Mouse (Mus musculus): ENCODE data around the gene Gimap7.
"Not testable (repeated sequence)": the region's sequence is repeated elsewhere in the genome, so short reads cannot be mapped to it uniquely, and the experiment has no call there.

Gimap7 gene

DNA sequence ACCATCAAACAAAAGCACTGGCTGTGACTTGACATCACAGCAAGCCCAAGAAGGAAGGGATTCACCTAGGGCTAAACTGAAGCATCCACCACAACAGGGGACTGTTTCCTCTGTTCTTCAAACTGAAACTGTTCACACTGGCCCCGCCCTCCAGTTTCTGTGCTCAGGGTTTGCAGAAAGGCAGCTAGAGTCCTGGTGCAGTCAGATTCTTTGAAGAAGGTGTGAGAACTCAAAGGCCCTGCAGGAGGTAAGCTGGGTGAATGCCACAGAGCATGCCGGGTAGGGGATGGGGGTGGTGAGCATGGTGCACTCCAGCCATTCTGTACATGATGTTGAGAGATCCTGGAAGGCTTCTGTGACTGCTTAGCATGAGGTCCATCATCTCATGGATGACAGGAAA is at the start of gene Gimap7, which contains the start of gene Gm28053:
Gene Gimap7 (plus strand): TSS at position 167 of the 400 bp plus-strand sequence.
Gene Gm28053 (plus strand): TSS at position 153 of the 400 bp plus-strand sequence.
- peak; percentile 83 for DNase-seq

DNA sequence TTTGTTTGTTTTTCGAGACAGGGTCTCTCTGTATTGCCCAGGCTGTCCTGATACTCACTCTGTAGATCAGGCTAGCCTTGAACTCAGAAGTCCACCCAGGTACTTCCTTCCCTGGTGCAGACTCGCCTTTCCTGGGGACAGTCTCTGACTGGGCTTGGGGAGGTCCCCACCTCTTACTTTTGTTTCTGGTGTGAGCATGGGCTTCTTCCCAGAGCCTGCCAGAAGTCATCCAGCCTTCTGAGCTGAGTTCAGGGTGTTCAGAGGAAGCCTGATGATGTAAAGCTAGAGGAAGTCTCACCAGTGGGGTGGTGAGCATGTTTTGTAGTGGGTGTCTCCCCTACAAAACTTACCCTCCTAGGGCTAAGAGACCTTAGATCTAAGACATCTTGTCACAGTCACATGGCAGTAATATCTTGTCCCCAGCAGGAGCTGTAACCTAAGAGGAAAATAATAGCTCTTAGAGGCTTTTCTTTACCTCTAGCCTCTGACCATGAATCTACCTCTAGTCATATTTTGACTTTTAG is 48.9 kb upstream of the Gimap7 start:
- no peak for DNase-seq

GRCm38 (mm10) chr6:48674291-48675058 is 43.9 kb upstream of the Gimap7 start:
- DNase-seq = peak; percentile 50

DNA sequence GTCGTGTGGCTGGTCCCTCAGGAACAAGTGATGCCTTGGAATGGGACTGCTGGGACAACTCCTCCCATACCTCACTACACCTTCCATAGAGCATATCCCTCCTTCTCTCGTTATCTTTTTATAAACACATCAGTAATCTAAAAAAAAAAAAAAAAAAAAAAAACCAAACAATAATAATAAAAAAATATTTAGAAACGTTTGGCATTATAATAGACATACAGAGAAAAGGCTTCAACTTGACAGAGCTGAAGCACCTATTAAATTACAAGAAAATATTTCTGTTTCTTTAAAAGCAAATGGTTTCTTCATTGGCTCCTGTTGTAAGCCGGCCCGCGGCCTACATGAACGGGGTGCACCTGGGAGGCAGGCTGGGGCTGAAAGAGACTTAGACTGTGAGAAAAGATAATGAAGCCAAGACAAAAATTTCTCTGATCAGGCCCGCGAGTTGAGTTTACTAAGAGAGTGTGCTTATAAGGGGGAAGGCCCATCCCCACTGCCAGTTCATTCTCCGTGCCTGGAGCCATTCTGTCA is 43.0 kb upstream of the Gimap7 start:
- no peak for DNase-seq

DNA sequence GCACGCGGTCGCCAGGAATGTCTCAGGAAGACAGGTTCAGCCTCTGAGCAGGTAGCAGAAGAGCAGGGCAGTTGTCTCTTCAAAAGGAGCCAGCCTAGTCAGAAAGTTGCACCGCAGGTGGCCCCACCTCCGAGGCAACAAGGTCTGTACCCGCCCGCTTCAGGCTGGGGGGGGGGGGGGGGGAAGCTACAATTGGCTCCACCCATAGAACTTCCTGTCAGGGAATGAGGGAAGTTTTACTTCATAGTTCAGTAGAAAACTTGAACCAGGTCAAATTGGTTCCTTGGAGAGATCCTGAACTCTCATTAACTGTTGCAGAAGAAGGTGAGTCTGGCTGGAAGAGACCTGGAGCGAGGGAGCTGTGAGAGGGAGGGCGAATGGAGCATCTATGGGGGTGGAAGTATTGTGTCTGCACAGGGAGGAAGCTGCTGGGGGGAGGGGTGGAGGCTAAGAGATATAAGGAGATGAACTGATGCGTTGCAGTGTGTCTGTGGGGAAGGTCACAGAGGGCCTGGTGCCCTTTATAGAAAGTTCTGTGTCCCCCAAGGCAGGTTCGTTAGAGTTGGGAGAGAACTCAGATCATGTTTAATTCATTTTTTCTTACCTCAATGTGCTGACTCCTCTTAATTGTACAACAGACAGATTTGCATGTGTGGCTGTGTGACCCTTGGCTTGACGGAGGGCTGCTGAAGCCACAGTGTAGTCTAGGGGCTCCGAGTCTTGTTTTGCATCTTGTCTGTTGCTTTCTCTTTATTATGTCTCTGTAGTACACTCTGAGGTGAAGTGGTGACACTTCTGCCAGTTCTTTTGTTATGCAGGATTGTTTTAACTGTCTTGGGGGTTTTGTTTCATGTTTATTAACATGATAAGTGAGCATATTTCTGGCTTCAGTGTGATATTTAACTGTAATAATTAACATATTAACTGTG is 42.2 kb upstream of the Gimap7 start, which contains the start of gene Gimap9:
Gene Gimap9 (plus strand): TSS at position 199 of the 929 bp plus-strand sequence.
- DNase-seq = peak; percentile 91

- DNase-seq = no peak
Measured at GRCm38 (mm10) chr6:48676860-48677415, 41.5 kb upstream of the Gimap7 start.

DNA sequence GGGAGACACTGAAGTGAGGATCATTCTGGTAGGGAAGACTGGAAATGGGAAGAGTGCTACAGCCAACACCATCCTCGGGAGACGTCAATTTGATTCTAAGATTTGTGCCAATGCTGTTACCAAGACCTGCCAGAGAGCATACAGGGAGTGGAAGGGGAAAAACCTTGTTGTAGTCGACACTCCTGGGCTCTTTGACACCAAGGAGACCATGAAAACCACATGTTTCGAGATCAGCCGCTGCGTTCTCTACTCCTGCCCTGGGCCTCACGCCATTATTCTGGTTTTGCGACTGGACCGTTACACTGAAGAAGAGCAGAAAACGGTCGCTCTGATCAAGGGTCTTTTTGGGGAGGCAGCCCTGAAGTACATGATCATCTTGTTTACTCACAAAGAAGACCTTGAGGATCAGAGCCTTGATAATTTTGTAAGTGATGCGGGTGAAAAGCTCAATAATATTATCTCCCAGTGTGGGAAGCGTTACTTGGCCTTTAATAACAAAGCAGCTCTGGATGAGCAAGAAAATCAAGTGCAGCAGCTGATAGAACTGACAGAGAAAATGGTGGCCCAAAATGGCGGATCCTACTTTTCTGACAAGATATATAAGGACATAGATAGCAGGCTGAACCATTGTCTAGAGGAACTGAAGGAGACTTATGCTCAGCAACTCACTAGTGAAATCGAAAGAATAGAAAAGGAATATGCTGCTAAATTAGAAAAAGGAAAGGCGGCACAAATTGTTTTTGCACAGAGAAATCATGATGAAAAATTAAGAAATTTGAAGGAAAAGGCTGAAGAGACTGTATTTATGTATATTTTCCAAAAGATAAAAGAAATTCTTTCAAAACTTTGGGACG is 40.7 kb upstream of the Gimap7 start:
- peak; percentile 47 for DNase-seq

- DNase-seq = no peak
Measured at GRCm38 (mm10) chr6:48678391-48678790, 40.0 kb upstream of the Gimap7 start.

DNA sequence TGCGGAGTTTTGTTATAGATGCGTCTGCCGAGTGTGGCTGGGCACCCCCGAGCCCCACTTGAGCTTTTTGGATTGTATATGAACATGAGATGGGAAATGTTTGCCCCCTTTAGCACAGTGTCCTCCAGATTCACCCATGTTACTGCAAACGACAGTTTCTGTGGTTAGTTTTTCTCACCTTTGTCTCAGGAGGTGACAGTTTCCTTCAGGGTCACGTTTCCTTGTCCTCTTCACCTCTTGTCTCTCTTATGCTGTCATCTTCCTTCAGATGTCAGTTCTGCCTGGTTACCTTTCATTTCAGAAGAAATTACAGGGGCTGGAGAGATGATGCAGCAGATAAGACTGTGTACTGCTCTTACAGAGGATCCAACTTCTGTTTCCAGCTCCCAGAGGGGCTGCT is 38.7 kb upstream of the Gimap7 start:
- no peak for DNase-seq

GRCm38 (mm10) chr6:48680421-48680820 is 38.0 kb upstream of the Gimap7 start:
- no peak for DNase-seq

DNA sequence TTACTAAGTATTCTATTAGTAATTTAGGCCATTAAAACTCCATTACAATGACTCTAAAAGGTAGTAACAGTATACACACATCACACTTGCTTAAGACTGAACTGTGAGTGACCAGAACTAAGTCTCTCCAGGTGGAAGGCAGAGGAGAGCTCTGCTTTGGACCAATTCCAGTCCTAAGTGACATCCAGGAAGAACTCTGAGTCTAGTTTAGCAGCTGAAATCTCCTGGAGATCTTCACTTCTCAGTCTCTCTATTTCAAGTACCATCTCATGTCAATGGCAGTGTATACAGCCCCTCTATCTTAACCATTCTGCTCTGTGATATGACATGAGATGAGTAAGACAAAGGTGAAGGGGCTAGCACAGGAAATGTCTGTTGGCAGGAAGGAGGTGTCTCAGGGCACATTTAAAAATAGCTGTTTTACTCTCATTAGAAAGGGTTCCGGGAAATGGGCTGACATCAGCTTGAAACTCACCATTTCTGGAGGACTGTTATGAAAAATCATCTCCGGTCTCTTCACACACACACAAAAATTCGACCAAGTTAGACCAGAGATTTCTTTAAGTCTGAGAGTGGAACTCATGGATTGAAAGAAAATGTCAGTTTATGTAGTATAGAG is 36.8 kb upstream of the Gimap7 start:
- no peak for DNase-seq

DNA sequence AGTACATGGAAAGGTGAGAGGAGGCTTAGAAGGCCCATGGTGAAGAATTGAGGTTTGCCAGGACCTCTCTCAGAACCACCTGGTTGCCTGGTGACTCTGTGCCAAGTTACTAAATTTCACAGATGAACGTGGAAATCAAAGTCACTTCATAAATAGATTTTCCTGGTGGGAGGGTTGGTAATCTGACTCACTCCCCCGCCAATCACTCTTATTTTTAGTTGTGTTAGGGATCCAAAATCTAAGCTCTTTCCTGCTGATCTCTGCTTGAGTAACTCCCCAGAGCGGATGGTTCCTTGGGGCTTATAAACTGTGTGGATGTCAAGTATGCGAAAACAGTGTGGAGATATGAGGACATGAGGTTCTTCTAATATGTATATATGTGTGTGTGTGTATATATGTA is 36.1 kb upstream of the Gimap7 start:
- no peak for DNase-seq

GRCm38 (mm10) chr6:48683263-48683821 is 35.1 kb upstream of the Gimap7 start:
- not testable (repeated sequence) for DNase-seq

- DNase-seq = no peak
Measured at GRCm38 (mm10) chr6:48684319-48684718, 34.1 kb upstream of the Gimap7 start, which contains the start of gene Gimap4. TSS of gene Gimap4 (plus strand) at chr6:48684549.

DNA sequence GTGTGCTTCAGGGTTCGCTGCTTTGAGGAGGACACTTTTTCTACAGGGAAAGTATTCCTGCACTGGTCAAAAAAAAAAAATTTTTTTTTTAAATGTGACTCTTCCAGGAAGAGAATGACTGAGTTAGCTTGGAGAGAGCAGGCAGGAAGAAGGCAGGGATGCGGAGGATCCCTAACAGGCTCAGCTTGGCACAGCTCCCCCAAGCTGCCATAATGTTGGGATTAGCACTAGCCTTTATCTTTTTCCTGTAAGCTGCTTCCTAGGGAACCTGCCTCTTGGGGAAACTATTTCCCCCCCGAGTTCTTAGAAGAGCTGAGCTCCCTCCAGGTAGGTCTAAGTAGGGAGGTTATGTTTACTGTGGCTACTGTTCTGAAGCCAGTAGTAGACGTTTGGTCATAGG is 33.6 kb upstream of the Gimap7 start:
- DNase-seq = no peak

GRCm38 (mm10) chr6:48685251-48685650 is 33.2 kb upstream of the Gimap7 start:
- DNase-seq = no peak

DNA sequence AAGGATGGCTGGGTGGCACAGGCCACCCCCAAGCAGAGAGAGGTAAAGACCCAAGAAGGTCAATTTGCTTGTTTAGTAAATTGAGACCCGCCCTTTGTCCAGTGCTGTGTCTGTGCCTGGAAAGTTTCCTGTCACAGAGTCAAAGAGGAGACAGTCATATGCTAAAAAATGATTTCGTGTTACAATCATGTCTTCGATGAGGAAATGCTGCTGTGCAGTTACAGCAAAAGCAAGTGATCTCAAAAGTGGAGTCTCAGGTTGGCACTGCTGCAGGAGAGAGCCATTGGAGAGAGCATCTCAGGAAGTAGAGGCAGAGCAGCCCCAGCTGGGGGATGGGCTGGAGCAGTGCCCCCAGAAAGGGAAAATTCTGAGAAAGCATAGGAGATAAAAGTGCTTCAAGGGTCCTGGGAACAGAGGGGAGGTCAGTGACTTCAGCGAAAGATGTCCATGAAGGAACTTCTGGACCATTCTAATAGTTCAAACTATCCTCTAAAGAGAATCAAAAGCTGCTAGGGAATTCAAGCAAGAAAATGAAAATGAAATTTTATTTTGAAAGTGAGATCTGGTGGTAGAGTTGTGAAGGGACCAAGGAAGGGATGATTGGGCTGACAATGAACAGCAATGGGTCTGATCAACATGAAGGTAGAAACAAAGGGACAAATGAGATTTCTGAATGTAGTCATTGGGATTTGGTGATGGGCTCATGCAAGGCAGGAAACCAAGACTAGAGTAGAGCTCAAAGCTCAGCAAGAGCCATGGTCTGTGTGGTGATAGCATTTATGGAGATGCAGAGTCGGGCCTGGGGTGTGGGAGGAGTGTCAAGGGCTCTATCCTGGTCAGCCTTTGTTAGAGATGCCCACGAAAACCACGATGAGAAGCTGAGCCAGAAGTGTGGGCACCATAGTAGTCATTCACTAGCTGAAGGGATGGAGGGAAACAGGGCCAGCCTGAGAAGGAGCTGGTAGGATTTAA is 32.4 kb upstream of the Gimap7 start:
- no peak for DNase-seq

DNA sequence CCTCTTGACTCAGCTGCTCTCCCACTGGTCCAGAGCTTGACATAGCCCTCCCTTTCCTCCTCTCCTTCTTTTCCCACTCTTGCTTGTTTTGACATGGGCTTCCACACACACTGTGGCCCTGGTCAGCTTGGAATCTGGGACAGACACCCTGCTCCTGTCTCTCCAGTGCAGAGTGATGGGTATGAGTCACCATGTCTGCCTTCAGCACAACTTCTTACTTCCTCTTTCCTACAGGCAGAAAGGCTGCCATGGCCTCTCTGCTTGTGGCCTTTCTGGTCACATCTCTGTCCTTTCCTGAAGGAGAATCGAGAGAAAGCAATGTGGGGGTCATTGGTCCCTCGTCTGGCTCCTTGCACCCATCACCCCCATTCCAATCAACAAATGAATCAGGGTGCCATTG is 31.3 kb upstream of the Gimap7 start:
- no peak for DNase-seq

DNA sequence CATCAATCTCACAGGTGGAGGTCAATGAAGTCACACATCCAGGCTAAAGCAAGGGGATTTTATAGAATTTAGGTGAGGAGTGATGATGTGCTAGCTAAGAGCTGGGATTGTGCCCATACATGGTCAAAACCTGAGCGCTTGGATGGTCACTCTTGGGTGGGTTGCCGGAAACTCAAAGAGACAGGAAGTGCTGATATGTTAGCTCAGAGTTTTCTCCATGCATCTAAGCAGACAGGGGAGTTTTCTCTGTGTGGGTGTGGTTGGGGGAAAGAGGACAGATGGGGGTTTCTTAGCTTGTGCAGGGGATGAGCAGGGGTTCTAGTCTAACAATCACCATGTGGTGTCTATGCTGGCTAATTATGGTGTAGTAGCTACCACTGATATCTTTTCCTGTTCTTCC is 29.1 kb upstream of the Gimap7 start:
- no peak for DNase-seq

- DNase-seq = no peak
Measured at GRCm38 (mm10) chr6:48692962-48693361, 25.5 kb upstream of the Gimap7 start.
